Mouse (Mus musculus) heart, embryonic 16.5 days (tissue): ENCODE results near the gene Ebp. TPM values are rescaled to one million over a fixed set of nuclear protein-coding genes. Genes with fewer than 3 reads are reported as not detected.

Experiments used
- ATAC-seq: fragments of 200-750 bp; cut with Nextera tagmentation; replicated peaks from 2 replicates; pipeline ENCODE4 v1.8.0; 2017; ENCODE audit warnings: moderate number of reproducible peaks; ENCODE audit not compliant: insufficient read depth, low FRiP score; ENCODE audit errors: extremely low read depth
- H3K27ac ChIP-seq: fragments of 300-500 bp; sonication (generic); 2 replicates; pipeline ENCODE4 v1.5.1; 2014; ENCODE audit warnings: mild to moderate bottlenecking, low read length, control low read depth, moderate library complexity
- H3K27me3 ChIP-seq: fragments of 300-500 bp; sonication (generic); 2 replicates; pipeline ENCODE4 v1.6.1; 2014; ENCODE audit warnings: low read length, mixed read lengths; ENCODE audit not compliant: control insufficient read depth, insufficient read depth
- H3K36me3 ChIP-seq: fragments of 300-500 bp; sonication (generic); 2 replicates; pipeline ENCODE4 v1.6.1; 2014; ENCODE audit not compliant: control insufficient read depth, insufficient read depth
- H3K4me1 ChIP-seq: fragments of 300-500 bp; sonication (generic); 2 replicates; pipeline ENCODE4 v1.6.1; 2014; ENCODE audit warnings: low read length, mixed read lengths; ENCODE audit not compliant: control insufficient read depth, insufficient read depth
- H3K4me2 ChIP-seq: fragments of 300-500 bp; sonication (generic); 2 replicates; pipeline ENCODE4 v1.6.1; 2014; ENCODE audit warnings: low read depth, mild to moderate bottlenecking, control low read depth, low read length
- H3K4me3 ChIP-seq: fragments of 300-500 bp; sonication (generic); 2 replicates; pipeline ENCODE4 v1.5.1; 2014; ENCODE audit warnings: mild to moderate bottlenecking, control low read depth, low read length
- H3K9ac ChIP-seq: fragments of 300-500 bp; sonication (generic); 2 replicates; pipeline ENCODE4 v1.6.1; 2014; ENCODE audit warnings: low read length, control low read depth
- H3K9me3 ChIP-seq: fragments of 300-500 bp; sonication (generic); replicated peaks from 2 replicates; pipeline ENCODE4 v1.6.1; 2016; ENCODE audit warnings: low read length; ENCODE audit not compliant: control insufficient read depth
- WGBS: fragments of 180-500 bp; shearing (Covaris S2); extraction: QIAGEN DNeasy Blood & Tissue Kit; methylation state at CpG from one replicate; pipeline ENCODE4 v1.1.7; 2014; 5-methylcytosine and 5-hydroxymethylcytosine counted together
- polyA plus RNA-seq: library from polyadenylated mRNA; unstranded; fragments of >200 nt; fragmentation: Nextera tagmentation; extraction: Ambion mirVana; gene quantifications from 2 replicates; pipeline ENCODE4 v1.2.1, GENCODE M21; 2015

The Ebp gene
- polyA plus RNA-seq, 1 experiment from 2014 or later: 35.7 TPM

DNA sequence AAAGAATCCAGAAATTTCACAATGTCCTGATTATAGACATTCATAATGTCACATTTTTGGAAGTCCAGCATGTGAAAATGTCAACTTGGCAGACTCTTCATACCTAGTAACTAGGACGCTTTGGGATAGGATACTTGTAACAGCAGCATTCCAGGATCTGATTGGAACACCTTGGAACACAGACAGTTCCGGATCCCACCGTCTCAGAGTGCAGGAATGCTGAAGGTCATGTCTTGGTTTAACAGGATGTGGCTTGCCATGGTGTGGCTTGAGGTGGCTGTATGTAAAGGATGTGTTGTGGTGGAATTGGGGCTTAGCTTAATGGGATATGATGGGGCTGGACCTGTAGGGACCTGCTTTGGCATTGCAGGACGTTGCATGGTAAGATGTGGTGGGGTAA is 11.8 kb upstream of the Ebp start:
- H3K36me3 ChIP-seq: no peaks in the 10 kb centered on the region
- no peak for ATAC-seq
- H3K4me1 ChIP-seq: 0 out of 2 replicates have a peak, but pooled peaks cover 2% of the 10 kb centered on the region
- H3K27me3 ChIP-seq: no peaks in the 10 kb centered on the region; the same call in 1 of the 2 replicates
- WGBS: 56% methylated on average over 4 of the region's 4 CpGs
- no peak overlapping the region for H3K4me3 ChIP-seq
- H3K9me3 ChIP-seq: no peaks in the 10 kb centered on the region
- H3K4me2 ChIP-seq: no peak overlapping the region
- no peak overlapping the region for H3K27ac ChIP-seq
- H3K9ac ChIP-seq: no peak overlapping the region

DNA sequence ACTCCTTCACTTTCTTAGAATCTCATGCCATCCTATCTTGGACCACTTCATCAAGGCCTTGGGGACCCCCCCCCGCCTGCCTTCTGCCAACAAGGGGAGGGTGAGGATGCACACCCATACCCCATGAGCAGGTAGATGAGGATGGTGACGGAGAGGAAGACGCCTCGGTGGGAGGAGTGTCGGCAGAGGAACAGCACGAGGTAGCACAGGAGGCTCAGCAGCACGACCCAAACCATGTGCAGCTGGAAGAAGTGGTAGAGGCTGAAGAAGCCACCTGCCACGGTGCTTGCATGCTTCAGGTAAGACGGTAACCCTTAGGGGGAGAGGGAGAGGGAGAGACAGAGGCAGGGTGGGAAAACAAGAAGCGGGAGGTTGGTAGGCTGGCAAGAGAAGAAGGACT is 10.8 kb upstream of the Ebp start:
- ATAC-seq: no peak
- Histone ChIP-seq H3K27me3 (no peaks in the 10 kb centered on the region; the same call in 1 of the 2 replicates), H3K4me2 (no peak overlapping the region), H3K4me1 (0 out of 2 replicates have a peak, but pooled peaks cover 2% of the 10 kb centered on the region), H3K9me3 (no peaks in the 10 kb centered on the region), H3K4me3 (no peak overlapping the region), H3K9ac (no peak overlapping the region), H3K27ac (no peak overlapping the region), H3K36me3 (no peaks in the 10 kb centered on the region)
- 65% methylated on average over 10 of the region's 10 CpGs for WGBS

DNA sequence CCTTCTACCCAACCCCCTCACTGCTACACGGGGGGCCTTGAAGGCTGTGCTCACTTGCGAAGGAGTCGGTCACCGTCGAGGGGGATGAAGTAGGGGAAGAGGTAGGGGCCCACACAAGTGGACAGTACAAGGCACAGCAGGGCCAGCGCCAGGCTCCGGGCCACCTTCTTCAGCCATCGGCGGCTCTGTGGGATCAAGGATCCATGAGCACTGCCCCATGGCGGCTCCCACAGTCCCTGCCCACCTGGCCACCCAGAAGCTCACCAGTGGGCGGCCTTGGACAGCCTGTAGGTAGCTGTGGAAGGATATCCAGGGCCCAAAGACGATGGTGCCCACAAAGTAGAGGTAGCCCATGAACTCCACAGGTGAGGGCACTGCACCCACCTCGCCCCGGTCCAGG is 9.8 kb upstream of the Ebp start:
- no peak for ATAC-seq
- Histone ChIP-seq H3K27ac (no peak overlapping the region), H3K9me3 (no peaks in the 10 kb centered on the region), H3K4me3 (no peak overlapping the region), H3K4me2 (no peak overlapping the region), H3K4me1 (0 out of 2 replicates have a peak, but pooled peaks cover 2% of the 10 kb centered on the region), H3K36me3 (no peaks in the 10 kb centered on the region), H3K27me3 (no peaks in the 10 kb centered on the region; the same call in 1 of the 2 replicates), H3K9ac (no peak overlapping the region)
- WGBS: 82% methylated on average over 14 of the region's 14 CpGs

DNA sequence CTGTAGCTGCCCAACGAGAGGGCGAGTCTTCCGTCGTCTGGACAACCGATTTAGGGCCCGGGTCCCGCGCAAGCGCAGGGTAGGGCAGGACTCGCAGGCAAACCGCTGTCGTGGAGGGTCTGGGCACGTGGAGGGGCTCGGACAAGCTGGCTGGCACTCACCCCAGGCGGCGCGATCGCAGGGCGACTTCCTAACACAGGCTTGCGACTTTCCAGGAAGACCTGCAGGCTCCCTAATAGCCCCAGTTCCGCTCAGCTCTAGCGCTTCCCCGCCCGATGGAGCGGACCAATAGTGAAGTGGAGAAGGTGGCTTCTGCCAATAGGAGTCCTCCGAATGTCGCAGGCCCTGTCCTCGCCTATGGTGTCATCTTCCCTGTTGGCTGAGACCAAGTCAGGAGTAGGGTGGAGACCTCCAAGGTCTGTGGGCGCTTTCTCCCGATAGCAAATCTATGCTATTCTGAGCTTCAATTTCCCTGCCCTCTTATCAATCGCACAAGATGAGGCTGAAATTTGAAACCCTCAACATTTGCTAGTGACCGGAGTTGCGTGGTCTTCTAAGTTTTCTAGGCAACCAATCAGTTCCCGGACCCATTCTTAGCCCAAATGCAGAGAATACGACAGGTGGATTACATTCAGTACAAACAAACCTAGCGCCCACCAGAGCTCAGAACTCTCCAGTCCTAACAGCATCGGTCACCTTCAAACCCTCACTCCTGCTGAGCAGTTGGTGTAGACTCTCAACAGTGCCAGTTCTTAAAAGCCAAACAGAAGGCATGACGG is 483 bp downstream of the Ebp start:
- Histone ChIP-seq H3K4me3 (peak overlapping the region; percentile 61), H3K9me3 (no peaks in the 10 kb centered on the region), H3K9ac (peak overlapping the region; percentile 76), H3K4me2 (peak overlapping the region; percentile 77), H3K27me3 (no peaks in the 10 kb centered on the region), H3K4me1 (no peaks in the 10 kb centered on the region), H3K27ac (peak overlapping the region; percentile 61), H3K36me3 (no peaks in the 10 kb centered on the region)
- peak; percentile 95 for ATAC-seq
- WGBS: 10% methylated on average over 38 of the region's 38 CpGs

DNA sequence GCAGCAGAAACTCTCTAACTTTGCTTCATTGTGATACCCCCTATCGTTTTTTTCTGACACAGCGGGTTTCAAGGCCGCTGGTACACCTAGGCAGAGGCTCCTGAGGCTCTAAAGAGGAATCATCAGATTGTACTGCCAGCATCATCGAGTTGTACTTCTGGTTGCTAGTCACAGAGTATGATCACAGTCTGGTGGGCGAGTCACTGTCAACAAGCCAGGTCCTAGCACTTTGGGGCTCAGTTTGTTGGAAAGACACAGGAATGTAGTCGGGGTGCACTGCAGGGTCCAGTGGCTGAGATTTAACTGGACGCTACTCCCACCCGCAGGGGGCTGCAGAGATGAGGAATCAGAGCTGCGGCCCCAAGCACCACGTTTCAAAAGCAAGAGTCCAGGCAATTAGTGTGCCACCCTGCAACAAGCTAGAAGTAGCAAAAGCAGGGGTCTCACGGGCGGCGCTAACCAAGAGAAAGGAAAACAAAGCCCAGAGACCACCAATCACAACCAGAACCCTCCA is 1.1 kb downstream of the Ebp start:
- Histone ChIP-seq H3K4me2 (peak overlapping the region; percentile 77), H3K27ac (no peak overlapping the region; the same call in 1 of the 2 replicates), H3K36me3 (no peaks in the 10 kb centered on the region), H3K9me3 (no peaks in the 10 kb centered on the region), H3K4me3 (peak overlapping the region; percentile 61), H3K27me3 (no peaks in the 10 kb centered on the region), H3K9ac (peak overlapping the region; percentile 76), H3K4me1 (no peaks in the 10 kb centered on the region)
- ATAC-seq: peak; percentile 8; the same call in 1 of the 2 replicates
- 9% methylated on average over 13 of the region's 13 CpGs for WGBS

DNA sequence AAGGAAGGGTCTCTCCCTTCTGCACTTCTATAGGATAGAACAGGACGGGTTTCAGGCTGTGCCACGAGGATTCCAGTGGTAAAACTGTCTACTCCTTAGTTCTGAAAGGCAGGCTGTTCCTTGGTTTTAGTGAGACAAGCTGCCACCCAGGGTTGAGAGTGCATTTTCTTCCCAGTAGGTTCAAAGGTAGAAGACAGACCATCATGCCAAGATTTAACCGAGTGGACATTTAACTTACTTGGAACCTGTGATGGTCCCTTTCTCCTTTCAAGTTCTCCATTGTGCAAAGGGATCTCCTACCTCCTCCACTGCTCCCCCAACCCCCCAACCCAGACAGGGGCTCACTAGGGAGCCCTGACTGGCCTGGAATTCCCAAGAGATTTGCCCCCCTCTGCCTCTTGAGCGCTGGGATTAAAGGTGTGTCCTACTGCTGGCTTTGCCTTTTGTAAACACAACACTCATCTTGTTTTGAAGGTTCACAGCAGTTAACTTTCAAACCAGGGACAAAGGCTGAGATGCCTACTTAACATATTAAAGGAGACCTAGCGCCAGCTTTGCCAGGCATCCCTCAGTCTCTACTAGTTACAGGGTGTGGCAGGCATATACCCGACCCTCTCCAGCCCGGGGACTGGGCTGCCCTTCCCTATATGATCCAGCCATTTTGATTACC is 10.3 kb downstream of the Ebp start:
- Histone ChIP-seq H3K9ac (no peak overlapping the region), H3K4me1 (no peaks in the 10 kb centered on the region), H3K27ac (no peak overlapping the region), H3K4me2 (no peak overlapping the region), H3K9me3 (no peaks in the 10 kb centered on the region), H3K27me3 (no peaks in the 10 kb centered on the region), H3K36me3 (0 out of 2 replicates have a peak, but pooled peaks cover 6% of the 10 kb centered on the region), H3K4me3 (no peak overlapping the region)
- WGBS: 9% methylated on average over 7 of the region's 7 CpGs
- ATAC-seq: no peak

DNA sequence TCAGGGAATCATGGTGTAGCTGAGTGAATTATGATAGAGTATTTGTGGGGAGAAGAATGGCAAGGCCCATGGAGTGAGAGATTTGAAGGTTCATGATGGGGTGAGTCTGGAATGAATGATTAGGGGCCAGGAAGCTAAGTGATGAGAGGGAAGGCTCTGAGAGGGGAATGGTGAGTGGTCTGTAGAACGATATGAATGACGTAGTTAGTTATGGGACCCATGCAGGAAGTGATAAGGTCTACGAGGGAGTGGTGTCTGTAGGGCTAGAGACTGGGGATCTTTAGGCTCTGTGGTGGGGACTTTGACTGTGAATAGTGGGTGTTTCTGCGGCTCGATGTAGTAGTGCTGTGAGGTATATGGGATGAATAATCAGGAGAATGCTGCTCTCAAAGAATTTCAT is 13.7 kb downstream of the Ebp start:
- H3K4me2 ChIP-seq: no peak overlapping the region
- no peaks in the 10 kb centered on the region for H3K9me3 ChIP-seq
- no peak for ATAC-seq
- H3K36me3 ChIP-seq: no peaks in the 10 kb centered on the region
- no peak overlapping the region for H3K9ac ChIP-seq
- 69% methylated on average over 5 of the region's 5 CpGs for WGBS
- H3K4me3 ChIP-seq: no peak overlapping the region
- peaks cover 2% of the 10 kb centered on the region; the same call in 1 of the 2 replicates for H3K4me1 ChIP-seq
- no peaks in the 10 kb centered on the region for H3K27me3 ChIP-seq
- H3K27ac ChIP-seq: no peak overlapping the region

DNA sequence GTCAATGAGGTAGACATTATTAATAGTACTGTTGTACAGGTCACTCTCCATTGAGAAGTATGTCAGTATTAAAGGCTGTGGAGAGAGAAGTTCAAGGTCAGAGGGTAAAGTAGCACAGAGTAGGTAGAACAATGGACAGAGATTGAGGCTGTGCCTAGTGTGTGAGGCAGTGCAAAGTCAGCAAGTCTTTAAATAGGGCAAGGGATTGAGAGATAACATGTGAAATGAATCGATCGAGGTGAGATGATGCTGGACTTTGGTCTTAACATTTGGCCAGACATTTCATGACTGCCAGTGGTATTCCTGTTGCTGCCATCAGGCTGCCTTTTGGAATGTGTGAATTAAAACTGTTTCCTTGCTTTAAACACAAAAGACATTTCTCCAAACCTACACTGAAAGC is 14.4 kb downstream of the Ebp start:
- Histone ChIP-seq H3K36me3 (no peaks in the 10 kb centered on the region), H3K27me3 (no peaks in the 10 kb centered on the region), H3K4me3 (no peak overlapping the region), H3K4me2 (no peak overlapping the region), H3K4me1 (peaks cover 3% of the 10 kb centered on the region; the same call in 1 of the 2 replicates), H3K9me3 (no peaks in the 10 kb centered on the region), H3K27ac (no peak overlapping the region), H3K9ac (no peak overlapping the region)
- WGBS: 66% methylated on average over 2 of the region's 2 CpGs
- ATAC-seq: no peak
